Mouse (Mus musculus): Measurements from ENCODE around the gene Rasa1. TPM values are rescaled to one million over a fixed set of nuclear protein-coding genes. Genes with fewer than 3 reads are reported as not detected.

Rasa1 gene
- polyA plus RNA-seq (2017; shearing (Covaris generic)), result 67.6 TPM

GRCm38 (mm10) chr13:85288843-85289713 lies at the start of gene Rasa1:
Gene Rasa1, minus strand, starts transcription at chr13:85289130.

GRCm38 (mm10) chr13:85188903-85189643 lies 99.9 kb downstream of the Rasa1 start, which contains the start of gene Ccnh:
Gene Ccnh, plus strand, starts transcription at chr13:85189408.

Other genes starting within 250 kb of the Rasa1 start
- 57.0 TPM for gene Ccnh, start 99.7 kb downstream of the Rasa1 start, polyA plus RNA-seq (2017; shearing (Covaris generic))